Mouse (Mus musculus) E14TG2a.4 (cell line): ENCODE results near the gene Dpagt1.

Experiments
- CTCF ChIP-seq: conservative IDR thresholded peaks from 2 replicates; pipeline ENCODE4 v1.5.1; 2014; ENCODE audit warnings: low read length
- NANOG ChIP-seq: IDR thresholded peaks from 2 replicates; pipeline ENCODE4 v1.6.1; 2014; ENCODE audit warnings: borderline replicate concordance, low read length, mixed read lengths
- POU5F1 ChIP-seq: IDR thresholded peaks from 2 replicates; pipeline ENCODE4 v1.6.1; 2014; ENCODE audit warnings: low read length, borderline replicate concordance

DNA sequence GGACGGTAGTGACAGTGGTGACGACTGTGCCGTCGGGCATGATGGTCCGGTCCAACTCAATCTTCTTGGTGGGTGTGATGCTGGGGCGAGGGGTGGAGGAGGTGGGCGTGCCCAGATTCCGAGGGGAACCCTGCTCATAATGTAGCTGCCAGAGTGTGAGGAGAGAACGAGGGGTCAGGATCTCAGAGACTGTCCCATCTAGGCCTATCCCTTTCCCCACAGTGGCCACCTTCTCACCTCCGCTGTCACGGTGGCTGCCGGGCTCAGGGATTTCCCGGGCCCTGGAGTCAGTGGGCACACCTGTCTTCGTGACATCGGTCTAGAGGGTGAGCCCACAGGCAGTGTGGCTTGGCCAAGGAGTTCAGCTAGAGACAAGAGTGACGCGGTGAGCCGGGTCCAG, 10.9 kb upstream of the Dpagt1 start:
- TF ChIP-seq CTCF (no peak), NANOG (no peak), POU5F1 (no peak)
